Mouse (Mus musculus): ENCODE data around the gene Gm648. TPM values are rescaled to one million over a fixed set of nuclear protein-coding genes. Genes with fewer than 3 reads are reported as not detected.
"Not testable (repeated sequence)": the region's sequence is repeated elsewhere in the genome, so short reads cannot be mapped to it uniquely, and the experiment has no call there.

Gm648 gene
- polyA plus RNA-seq, 1 experiment from 2014 or later = not detected

DNA sequence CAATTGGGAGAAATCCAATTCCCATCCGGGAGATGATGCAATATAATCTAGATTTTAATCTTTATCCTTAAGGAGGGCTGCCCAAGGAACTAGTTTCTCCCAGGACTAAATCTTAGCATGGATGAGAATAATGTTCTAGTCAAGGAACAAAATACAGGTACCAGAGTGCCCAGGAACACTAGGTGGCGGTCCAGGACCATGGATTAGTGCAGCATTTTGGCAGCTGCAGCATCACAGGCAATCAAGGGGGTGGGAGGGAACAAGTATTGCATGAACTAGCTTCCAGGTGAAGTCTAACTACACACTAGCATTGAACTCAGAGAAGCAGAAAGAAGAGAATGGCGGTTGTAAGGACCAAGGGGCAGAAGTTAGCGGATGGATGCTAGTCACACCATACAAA is 12.2 kb downstream of the Gm648 start:
- no peak overlapping the region for H3K4me3 ChIP-seq (replicated peaks; ENCODE audit: low read depth, low read length)
- 53% methylated on average over 4 of the region's 4 CpGs for WGBS
- H3K36me3 ChIP-seq (ENCODE audit: insufficient read depth, low read length) = no peaks in the 10 kb centered on the region
- ATAC-seq (replicated peaks; ENCODE audit: low FRiP score, low read depth) (no peak), DNase-seq (ENCODE audit: low spot score) (peak; percentile 46)
- H3K27me3 ChIP-seq (ENCODE audit: insufficient read depth, low read length) = no peaks in the 10 kb centered on the region
- no peak overlapping the region for H3K9ac ChIP-seq (ENCODE audit: low read depth, low read length)
- no peaks in the 10 kb centered on the region for H3K4me1 ChIP-seq (replicated peaks; ENCODE audit: insufficient read depth, low read length)
- H3K9me3 ChIP-seq (replicated peaks; ENCODE audit: low read length) = no peaks in the 10 kb centered on the region
- H3K4me2 ChIP-seq (ENCODE audit: low read length) = no peak overlapping the region
- H3K27ac ChIP-seq = no peak overlapping the region
- peak; percentile 68 for TF ChIP-seq CTCF (IDR thresholded peaks at IDR 0.05; ENCODE audit: low read depth)

DNA sequence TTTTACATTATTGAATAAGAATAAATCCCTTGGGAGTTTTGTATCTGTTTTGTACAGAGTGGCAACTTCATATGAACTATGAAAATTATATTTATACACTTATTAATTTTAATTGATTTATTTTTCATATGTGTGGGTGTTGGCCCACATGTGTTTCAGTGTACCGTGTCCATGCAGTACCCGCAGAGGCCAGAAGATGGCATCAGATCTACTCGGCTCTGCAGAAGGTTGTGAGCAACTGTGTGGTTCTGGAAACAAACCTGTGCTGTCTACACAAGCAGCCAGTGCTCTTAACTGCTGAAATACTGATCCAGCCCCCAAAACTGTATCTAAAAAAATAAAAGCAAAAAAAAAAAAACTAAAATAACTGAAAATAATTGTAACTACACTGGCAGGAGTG is 18.1 kb downstream of the Gm648 start:
- Histone ChIP-seq H3K4me1 (replicated peaks; ENCODE audit: insufficient read depth, low read length) (no peaks in the 10 kb centered on the region), H3K9me3 (replicated peaks; ENCODE audit: low read length) (no peaks in the 10 kb centered on the region), H3K4me3 (replicated peaks; ENCODE audit: low read depth, low read length) (no peak overlapping the region), H3K4me2 (ENCODE audit: low read length) (no peak overlapping the region), H3K27me3 (ENCODE audit: insufficient read depth, low read length) (no peaks in the 10 kb centered on the region), H3K27ac (no peak overlapping the region), H3K36me3 (ENCODE audit: insufficient read depth, low read length) (no peaks in the 10 kb centered on the region), H3K9ac (ENCODE audit: low read depth, low read length) (no peak overlapping the region)
- DNase-seq (ENCODE audit: low spot score) (peak; percentile 24), ATAC-seq (replicated peaks; ENCODE audit: low FRiP score, low read depth) (no peak)
- WGBS = 22% methylated on average over 3 of the region's 3 CpGs
- peak; percentile 69 for TF ChIP-seq CTCF (IDR thresholded peaks at IDR 0.05; ENCODE audit: low read depth)

DNA sequence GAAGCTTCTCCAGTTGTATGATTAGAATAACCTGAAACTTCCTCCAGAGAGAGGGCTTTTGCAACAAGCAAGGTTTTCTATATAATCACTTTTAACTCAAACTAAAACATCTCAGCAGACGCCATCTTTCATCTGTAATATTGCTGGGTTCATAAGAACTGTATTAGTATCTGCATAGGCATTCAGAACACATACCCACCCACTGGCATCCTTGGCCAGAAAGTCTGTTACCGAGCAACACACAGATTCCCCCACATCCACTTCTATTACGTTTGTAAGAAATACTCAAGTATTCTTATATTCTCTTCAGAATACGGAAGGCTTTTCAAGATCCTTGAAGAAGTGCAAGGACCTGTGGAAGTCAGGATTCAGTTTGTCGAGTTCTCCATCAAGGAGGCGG is 25.0 kb downstream of the Gm648 start, which contains the start of gene Gm10477:
Gene Gm10477, plus strand, starts transcription at position 301 of the 400 bp plus-strand sequence.
- H3K4me3 ChIP-seq (replicated peaks; ENCODE audit: low read depth, low read length); H3K36me3 ChIP-seq (ENCODE audit: insufficient read depth, low read length); H3K4me1 ChIP-seq (replicated peaks; ENCODE audit: insufficient read depth, low read length); H3K4me2 ChIP-seq (ENCODE audit: low read length); H3K27me3 ChIP-seq (ENCODE audit: insufficient read depth, low read length); H3K9me3 ChIP-seq (replicated peaks; ENCODE audit: low read length); ATAC-seq (replicated peaks; ENCODE audit: low FRiP score, low read depth); H3K27ac ChIP-seq; H3K9ac ChIP-seq (ENCODE audit: low read depth, low read length); DNase-seq (ENCODE audit: low spot score): not testable (repeated sequence)
- 83% methylated on average over 6 of the region's 6 CpGs for WGBS

DNA sequence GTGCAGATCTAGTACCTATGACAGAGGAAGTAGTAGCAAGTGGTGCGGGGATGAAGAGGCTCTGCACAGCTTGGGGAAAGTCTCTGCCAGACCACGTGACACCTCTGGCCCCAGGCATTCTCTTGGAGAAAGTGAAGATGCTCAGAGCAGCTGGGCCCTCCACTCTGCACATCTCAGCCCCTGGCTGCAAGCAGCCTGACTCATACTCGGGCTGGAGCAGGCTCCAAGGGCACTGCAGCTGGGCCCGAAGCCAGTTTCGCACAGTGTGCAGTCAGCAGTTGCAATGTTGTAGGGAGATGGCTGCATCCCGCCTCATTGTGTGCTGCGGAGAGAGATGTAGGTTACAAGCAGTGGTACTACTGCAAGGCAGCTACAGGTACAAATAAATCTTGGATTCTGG is 52.2 kb downstream of the Gm648 start:
- WGBS = 79% methylated on average over 7 of the region's 7 CpGs
- H3K36me3 ChIP-seq (ENCODE audit: insufficient read depth, low read length) = 0 out of 2 replicates have a peak, but pooled peaks cover 3% of the 10 kb centered on the region
- ATAC-seq (replicated peaks; ENCODE audit: low FRiP score, low read depth) (no peak), DNase-seq (ENCODE audit: low spot score) (no peak)
- no peak overlapping the region for H3K4me2 ChIP-seq (ENCODE audit: low read length)
- H3K9ac ChIP-seq (ENCODE audit: low read depth, low read length) = no peak overlapping the region
- H3K9me3 ChIP-seq (replicated peaks; ENCODE audit: low read length) = no peaks in the 10 kb centered on the region
- H3K27ac ChIP-seq = no peak overlapping the region
- H3K4me3 ChIP-seq (replicated peaks; ENCODE audit: low read depth, low read length) = no peak overlapping the region
- no peaks in the 10 kb centered on the region for H3K4me1 ChIP-seq (replicated peaks; ENCODE audit: insufficient read depth, low read length)
- TF ChIP-seq CTCF (IDR thresholded peaks at IDR 0.05; ENCODE audit: low read depth) = no peak
- H3K27me3 ChIP-seq (ENCODE audit: insufficient read depth, low read length) = no peaks in the 10 kb centered on the region

Small RNAs within 50 kb of the gene (microRNA-seq; reads per million reads assigned to microRNA genes)
- not detected for gene Mir5116

Other genes with a start within 250 kb of the Gm648 start
- gene Zfp449, start 203.2 kb downstream of the Gm648 start, polyA plus RNA-seq (2015; fragmentation: Nextera tagmentation; extraction: Ambion mirVana) = 4.2 and 4.9 TPM in 2 replicates
- gene Smim10l2a, start 175.0 kb downstream of the Gm648 start, polyA plus RNA-seq (2015; fragmentation: Nextera tagmentation; extraction: Ambion mirVana) = 6.6 and 7.0 TPM in 2 replicates
- gene Gm2174, start 101.6 kb downstream of the Gm648 start, polyA plus RNA-seq (2015; fragmentation: Nextera tagmentation; extraction: Ambion mirVana) = 2.4 and 2.5 TPM in 2 replicates
- 30.4 and 31.7 TPM in 2 replicates for gene Ints6l, start 94.7 kb downstream of the Gm648 start, polyA plus RNA-seq (2015; fragmentation: Nextera tagmentation; extraction: Ambion mirVana)
- not detected in 2 replicates for gene Gm10477, start 24.9 kb downstream of the Gm648 start, polyA plus RNA-seq (2015; fragmentation: Nextera tagmentation; extraction: Ambion mirVana)
- 20.4 and 21.8 TPM in 2 replicates for gene Mmgt1, start 48.5 kb upstream of the Gm648 start, polyA plus RNA-seq (2015; fragmentation: Nextera tagmentation; extraction: Ambion mirVana)
- gene Slc9a6, start 60.2 kb upstream of the Gm648 start, polyA plus RNA-seq (2015; fragmentation: Nextera tagmentation; extraction: Ambion mirVana) = 10.9 and 11.1 TPM in 2 replicates
- 93.3 and 98.5 TPM in 2 replicates for gene Fhl1, start 182.2 kb upstream of the Gm648 start, polyA plus RNA-seq (2015; fragmentation: Nextera tagmentation; extraction: Ambion mirVana)

All from kidney, postnatal 0 days (tissue).